Mouse (Mus musculus) stomach, adult 2 months (tissue): ENCODE results near the gene Wnk4. TPM values are rescaled to one million over a fixed set of nuclear protein-coding genes. Genes with fewer than 3 reads are reported as not detected.

Experiments
- polyA plus RNA-seq: library from polyadenylated mRNA; depleted of rRNA; stranded (reverse); fragments of >200 nt; gene quantifications from 2 replicates; pipeline ENCODE4 v1.2.3, GENCODE M21; 2012; rRNA removed

Wnk4 gene
- polyA plus RNA-seq, result 11.2 TPM in 2 replicates

DNA sequence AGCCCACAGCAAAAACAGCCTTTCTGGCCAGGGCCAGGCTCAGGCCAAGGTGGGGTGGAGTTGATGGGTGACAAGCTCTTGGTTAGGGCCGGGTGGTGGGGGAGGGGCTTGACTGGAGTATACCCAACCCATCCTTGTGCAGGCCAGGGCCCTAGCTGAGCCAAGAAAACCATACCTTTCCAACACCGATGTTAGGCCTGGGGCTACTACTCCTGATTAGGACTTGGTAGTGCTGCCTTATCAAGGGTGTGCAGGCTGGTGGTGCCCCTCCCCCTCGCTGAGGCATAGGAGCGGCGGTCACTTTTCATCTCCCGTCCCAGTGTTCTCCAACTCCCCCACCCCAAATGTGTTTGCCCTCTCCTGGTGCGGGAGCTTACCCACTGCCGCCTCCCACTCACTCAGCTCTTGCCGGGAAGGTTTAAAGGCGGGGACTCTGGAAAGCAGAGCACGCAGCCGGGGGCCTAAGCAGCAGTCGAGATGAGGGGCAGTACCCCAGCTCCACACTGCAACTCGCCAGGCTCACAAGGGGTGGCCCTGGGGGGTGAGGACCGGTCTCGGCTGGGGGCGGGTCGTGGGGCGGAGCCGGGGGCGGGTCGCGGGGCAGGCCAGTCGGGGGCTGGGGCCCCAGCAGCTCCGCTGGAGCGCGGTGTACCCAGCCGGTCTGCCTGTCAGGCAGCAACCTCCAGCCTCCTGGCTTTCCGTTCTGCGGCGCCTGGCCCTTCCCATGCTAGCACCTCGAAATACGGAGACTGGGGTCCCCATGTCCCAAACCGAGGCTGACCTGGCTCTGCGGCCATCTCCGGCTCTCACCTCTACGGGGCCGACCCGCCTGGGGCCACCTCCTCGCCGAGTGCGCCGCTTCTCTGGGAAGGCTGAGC lies at the start of gene Wnk4:
Gene Wnk4 (plus strand): TSS at position 620 of the 878 bp plus-strand sequence.

DNA sequence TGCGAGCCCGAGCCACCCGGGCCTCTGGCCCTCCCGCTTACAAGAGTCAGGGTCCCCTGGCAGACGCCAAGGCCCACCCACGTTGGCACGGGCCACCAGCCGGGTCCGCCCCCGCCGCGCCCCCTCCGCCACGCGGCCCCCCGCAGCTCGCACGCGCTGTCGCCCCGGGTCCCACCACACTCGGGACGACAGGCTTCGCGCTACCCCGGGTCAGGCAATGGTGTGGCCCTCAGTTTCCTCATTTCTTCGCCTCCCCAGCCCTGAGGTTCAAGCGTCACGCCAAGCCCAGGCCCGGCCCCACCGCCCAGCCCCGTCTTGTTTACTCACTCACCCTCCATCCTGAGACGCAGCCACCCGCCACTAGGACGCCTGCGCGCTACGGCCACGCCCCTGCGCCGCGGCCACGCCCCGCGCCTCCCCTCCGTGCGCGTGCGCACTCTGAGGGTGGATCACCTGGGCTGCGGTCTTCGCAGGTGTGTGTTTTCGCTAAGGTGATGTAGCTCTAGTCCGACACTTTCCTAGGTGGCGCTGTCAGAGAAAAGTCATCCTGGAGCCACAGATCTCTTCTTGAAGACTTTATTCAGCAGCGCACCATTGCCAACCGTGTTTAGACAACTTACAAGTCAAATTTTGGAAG lies 34.2 kb upstream of the Wnk4 start, which contains the start of gene Ezh1:
Gene Ezh1 (minus strand): TSS at position 399 of the 637 bp plus-strand sequence.

DNA sequence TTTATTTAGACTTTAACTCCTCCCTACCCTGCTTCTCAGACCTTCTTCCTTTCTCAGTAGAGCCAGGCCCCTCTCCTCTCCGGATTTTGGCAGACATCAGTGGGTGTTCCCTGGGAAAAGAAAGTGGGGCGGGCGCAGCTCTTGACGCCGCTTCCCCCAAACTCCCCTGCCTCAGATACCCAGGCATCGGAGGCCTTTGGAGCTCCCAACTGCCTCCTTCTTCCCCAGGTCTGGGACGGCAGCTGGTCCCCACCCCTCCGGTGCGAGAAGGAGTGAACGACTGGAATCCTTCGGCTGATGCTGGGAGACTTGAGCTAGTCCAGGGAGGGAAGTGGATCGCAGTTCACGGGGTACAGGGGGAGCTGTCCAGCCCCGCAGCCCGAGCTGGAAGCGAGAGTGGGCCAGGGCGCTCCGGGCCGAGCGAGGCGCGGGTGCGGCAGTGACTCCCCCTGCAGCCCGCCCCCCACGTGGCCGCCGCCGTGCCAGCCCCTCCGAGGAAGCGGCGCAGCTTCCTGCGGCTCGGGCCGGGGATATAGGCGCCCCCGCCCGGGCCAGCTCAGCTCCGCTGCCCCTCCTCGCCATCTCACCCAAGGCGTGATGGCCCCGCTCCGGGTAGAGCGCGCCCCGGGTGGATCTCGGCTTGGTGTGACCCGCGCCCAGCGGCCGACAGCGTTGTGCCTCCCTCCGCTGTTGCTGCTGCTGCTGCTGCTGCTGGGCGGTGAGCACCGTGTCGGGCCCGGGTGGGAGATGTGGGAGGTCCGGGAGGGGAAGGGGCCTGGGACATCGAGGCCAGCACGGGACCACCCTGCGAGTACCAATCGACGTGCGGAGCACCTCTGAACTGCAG lies 14.3 kb upstream of the Wnk4 start, which contains the start of gene Ramp2:
Gene Ramp2 (plus strand): TSS at position 174 of the 847 bp plus-strand sequence.

DNA sequence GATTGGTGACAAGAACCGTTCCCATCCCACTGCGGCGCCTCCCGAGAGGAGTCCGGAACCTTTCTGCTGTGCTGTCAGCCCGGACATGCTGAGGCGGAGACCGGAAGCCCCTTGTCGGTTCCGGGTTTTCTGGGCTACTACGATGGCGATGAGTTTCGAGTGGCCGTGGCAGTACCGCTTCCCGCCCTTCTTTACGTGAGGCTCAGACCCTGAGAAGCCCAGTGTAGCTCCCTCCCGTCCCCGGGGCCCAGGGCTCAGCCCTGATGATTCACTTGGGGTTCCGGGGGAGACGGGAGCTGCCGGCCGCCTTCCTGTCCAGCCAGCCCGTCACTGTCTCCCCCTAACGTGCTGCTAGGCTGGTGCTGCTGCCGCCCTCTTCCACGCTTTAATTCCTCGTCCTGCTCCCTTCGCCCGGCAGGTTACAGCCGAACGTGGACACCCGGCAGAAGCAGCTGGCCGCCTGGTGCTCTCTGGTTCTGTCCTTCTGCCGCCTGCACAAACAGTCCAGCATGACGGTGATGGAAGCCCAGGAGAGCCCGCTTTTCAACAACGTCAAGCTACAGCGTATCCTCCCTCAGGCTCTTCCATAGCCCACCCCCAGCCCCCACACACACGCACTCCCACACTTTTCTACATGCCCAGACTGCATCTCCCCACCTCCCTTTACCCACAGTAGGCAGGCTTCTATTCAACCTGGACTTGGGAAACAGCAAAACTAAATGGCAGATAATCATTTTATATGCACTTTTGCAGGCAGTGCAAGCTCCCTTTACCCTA lies 6.6 kb upstream of the Wnk4 start, which contains the start of gene Vps25:
Gene Vps25 (plus strand): TSS at position 95 of the 777 bp plus-strand sequence.

DNA sequence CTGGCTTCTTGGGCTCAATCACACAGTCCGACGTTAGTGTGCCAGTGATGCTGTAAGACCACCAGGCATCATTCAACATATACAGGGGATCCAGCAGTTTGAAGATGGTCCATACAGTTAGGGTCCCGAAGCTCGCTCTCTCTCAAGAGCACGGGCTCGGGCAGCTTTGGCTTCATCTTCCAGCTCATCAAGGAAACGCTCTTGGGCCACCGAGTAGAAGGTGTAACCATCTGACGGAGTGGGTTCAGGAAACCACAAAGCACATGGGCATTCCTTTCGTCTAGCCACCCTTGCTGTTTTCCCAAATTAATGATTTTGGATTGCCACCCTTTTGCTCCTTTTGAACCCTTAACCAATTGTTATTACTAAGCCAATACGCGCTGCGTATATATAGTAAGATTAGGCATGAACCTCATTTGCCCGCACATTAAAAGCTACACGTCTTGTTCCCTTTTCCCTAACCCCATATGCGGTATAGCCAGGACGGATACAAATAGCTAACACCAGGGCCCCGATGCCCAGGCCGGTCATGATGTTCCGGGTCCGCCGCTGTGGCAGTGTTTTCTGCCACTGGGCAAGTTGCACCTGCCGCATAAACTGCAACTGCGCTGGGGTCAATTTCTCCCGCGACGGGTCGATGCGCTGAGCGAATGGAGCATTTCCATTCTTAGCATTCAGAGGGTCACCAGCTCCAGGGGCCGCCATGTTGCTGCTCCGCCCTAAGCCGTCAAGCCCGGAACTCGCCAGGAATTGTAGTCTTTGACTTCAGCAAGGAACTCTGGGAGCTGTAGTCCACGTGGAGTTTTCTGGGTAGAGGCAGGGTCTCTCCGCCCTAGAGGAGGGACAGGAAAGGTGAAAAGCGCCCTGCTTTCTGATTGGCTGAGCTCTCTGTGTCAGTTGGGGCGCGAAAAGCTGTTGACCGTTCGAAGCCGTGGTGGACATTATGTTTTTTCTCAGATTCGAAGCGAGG lies 18.1 kb downstream of the Wnk4 start, which contains the start of the genes Cntd1 and Coa3:
Gene Cntd1 (plus strand): TSS at position 790 of the 970 bp plus-strand sequence.
Gene Coa3 (minus strand): TSS at position 892 of the 970 bp plus-strand sequence.

DNA sequence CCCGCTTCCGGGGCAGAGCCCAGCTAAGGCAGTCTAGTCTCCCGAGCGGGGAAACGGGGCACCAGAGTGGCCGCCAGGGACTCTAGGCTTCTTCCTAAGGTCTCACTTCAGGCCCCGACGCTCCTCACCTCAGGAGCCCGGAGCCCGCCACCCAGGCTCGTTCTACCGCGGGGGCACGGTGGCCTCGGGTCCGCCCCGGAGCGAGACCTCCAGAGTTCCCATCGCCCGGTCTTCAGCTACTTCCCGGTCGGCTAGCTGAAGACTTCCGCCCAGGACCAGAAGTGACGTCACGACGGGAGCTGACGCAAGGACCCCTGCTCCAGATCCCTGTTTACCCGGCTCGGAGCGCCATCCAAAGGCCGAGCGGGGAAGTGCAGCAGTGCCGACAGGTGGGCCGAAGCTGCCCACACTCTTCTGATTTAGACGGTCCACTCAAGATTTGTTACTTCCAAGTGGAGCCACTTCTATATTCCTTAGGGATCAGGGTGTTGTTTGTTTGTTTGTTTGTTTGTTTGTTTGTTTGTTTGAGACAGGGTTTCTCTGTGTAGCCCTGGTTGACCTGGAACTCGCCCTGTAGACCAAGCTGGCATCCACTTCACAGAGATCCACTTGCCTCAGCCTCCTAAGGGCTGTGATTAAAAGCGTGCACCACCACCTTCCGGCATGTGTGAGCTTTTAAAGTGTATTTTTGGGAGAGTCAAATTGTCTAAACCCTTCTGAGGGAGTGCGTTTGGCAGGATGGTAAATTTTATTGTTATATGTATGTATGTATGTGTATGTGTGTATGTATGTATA lies 41.8 kb downstream of the Wnk4 start, which contains the start of gene Becn1:
Gene Becn1 (minus strand): TSS at position 283 of the 795 bp plus-strand sequence.

DNA sequence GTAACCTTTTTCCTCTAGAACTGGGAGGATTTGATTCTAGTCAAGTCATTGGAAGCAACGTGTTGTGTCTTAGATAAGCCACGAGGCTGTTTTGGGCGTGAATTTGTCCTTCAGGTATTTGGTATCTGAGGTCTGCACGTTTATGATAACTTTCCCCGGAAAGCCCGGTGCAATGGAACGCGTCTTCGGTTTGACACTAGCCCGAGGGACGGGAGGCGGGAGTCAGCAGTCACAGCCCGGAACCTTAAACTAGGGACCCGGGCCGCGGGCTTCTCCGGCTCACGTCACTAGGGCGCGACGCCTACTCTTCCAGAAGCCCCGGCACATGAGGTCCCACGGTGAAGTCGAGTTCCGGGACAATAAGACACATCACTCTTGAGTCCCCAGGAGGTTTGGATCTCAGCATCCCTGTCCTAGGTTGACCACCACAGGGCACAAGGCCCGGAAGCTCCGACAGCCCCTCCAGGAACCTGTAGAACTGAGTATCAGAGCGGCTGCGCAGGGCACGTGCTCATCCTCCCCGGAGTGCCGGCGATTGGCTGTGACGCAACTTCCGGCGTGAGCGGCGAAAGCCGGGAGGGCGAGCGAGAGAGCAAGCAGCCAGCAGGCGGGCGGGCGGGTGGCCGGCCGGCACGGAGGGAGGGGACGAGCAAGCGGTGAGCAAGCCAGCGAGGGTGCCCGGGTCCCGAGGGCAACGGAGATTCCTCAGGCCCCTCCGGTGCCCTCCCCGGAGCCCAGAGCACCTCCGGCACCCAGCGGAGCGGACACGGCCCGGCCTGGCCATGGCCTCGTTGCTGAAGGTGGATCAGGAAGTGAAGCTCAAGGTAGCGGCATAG lies 55.5 kb downstream of the Wnk4 start, which contains the start of gene Psme3:
Gene Psme3 (plus strand): TSS at position 549 of the 836 bp plus-strand sequence.

DNA sequence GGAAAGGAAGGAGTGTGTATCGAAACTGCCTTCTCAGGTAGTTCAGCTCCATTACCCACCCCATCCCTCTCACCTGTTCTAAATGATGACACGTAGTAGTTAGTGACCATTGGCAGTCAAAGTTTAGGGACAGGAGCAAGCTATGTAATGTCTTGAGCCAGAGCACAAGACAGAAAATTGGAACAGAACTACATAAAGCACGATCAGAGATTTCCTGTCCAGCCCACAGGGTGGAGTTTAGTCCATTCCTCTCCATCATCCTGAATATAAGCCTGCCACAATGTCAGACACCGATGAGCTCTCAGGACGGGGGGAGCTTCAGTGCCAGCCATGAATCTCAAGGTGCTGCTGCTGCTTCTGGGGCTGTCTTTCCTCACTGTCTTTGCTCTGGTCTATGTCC lies 64.4 kb downstream of the Wnk4 start, which contains the start of gene Aoc2:
Gene Aoc2 (plus strand): TSS at position 301 of the 400 bp plus-strand sequence.

Other genes starting within 250 kb of the Wnk4 start
- 19.1 and 22.4 TPM in 2 replicates for gene Naglu, start 190.6 kb upstream of the Wnk4 start, polyA plus RNA-seq
- gene Hsd17b1, start 182.2 kb upstream of the Wnk4 start, polyA plus RNA-seq, result 0.17 and 0.28 TPM in 2 replicates
- gene Coasy, start 178.0 kb upstream of the Wnk4 start, polyA plus RNA-seq, result 21.0 and 26.1 TPM in 2 replicates
- gene Mlx, start 173.3 kb upstream of the Wnk4 start, polyA plus RNA-seq, result 30.3 and 32.5 TPM in 2 replicates
- 0.12 and 0.17 TPM in 2 replicates for gene Psmc3ip, start 165.1 kb upstream of the Wnk4 start, polyA plus RNA-seq
- 22.6 and 22.7 TPM in 2 replicates for gene Retreg3, start 140.7 kb upstream of the Wnk4 start, polyA plus RNA-seq
- gene Tubg1, start 140.6 kb upstream of the Wnk4 start, polyA plus RNA-seq, result 8.8 and 9.5 TPM in 2 replicates
- 2.2 and 2.7 TPM in 2 replicates for gene Tubg2, start 104.7 kb upstream of the Wnk4 start, polyA plus RNA-seq
- gene Cntnap1, start 90.0 kb upstream of the Wnk4 start, polyA plus RNA-seq, result 2.1 and 3.0 TPM in 2 replicates
- gene Plekhh3, start 89.2 kb upstream of the Wnk4 start, polyA plus RNA-seq, result 48.6 and 67.7 TPM in 2 replicates
- 0.55 TPM in 1 of 2 replicates, not detected in the other for gene Ccr10, start 85.1 kb upstream of the Wnk4 start, polyA plus RNA-seq
- gene Ezh1, start 34.1 kb upstream of the Wnk4 start, polyA plus RNA-seq, result 9.5 and 10.8 TPM in 2 replicates
- gene Ramp2, start 14.5 kb upstream of the Wnk4 start, polyA plus RNA-seq, result 28.0 and 40.4 TPM in 2 replicates
- 72.1 and 77.8 TPM in 2 replicates for gene Vps25, start 6.9 kb upstream of the Wnk4 start, polyA plus RNA-seq
- 0.04 and 0.05 TPM in 2 replicates for gene Cntd1, start 18.4 kb downstream of the Wnk4 start, polyA plus RNA-seq
- 322 and 371 TPM in 2 replicates for gene Coa3, start 18.5 kb downstream of the Wnk4 start, polyA plus RNA-seq
- gene Becn1, start 41.7 kb downstream of the Wnk4 start, polyA plus RNA-seq, result 45.6 and 56.4 TPM in 2 replicates
- gene Psme3, start 55.6 kb downstream of the Wnk4 start, polyA plus RNA-seq, result 15.1 and 19.9 TPM in 2 replicates
- 2.2 and 2.3 TPM in 2 replicates for gene Aoc2, start 64.5 kb downstream of the Wnk4 start, polyA plus RNA-seq
- gene Aoc3, start 70.0 kb downstream of the Wnk4 start, polyA plus RNA-seq, result 10.8 and 13.3 TPM in 2 replicates
- gene G6pc, start 107.0 kb downstream of the Wnk4 start, polyA plus RNA-seq, result not detected in 2 replicates
- 9.5 and 10.3 TPM in 2 replicates for gene Aarsd1, start 157.0 kb downstream of the Wnk4 start, polyA plus RNA-seq
- not detected in 2 replicates for gene Gm27029, start 164.2 kb downstream of the Wnk4 start, polyA plus RNA-seq
- gene Rundc1, start 164.5 kb downstream of the Wnk4 start, polyA plus RNA-seq, result 15.6 and 17.9 TPM in 2 replicates
- gene Ptges3l, start 164.8 kb downstream of the Wnk4 start, polyA plus RNA-seq, result 2.6 and 3.7 TPM in 2 replicates
- 103 and 107 TPM in 2 replicates for gene Rpl27, start 181.7 kb downstream of the Wnk4 start, polyA plus RNA-seq
- gene Ifi35, start 187.8 kb downstream of the Wnk4 start, polyA plus RNA-seq, result 16.6 and 18.3 TPM in 2 replicates
- gene Rnd2, start 204.4 kb downstream of the Wnk4 start, polyA plus RNA-seq, result 7.1 and 8.6 TPM in 2 replicates
- 72.9 and 93.3 TPM in 2 replicates for gene Vat1, start 205.7 kb downstream of the Wnk4 start, polyA plus RNA-seq